Mouse (Mus musculus): ENCODE measurements around the gene Alkbh6.

- TF ChIP-seq CTCF (IDR thresholded peaks at IDR 0.05; ENCODE audit: low read depth, low read length) (no peak), POLR2A (IDR thresholded peaks at IDR 0.05; ENCODE audit: extremely low read depth, insufficient read depth, low read length) (no peak)
Measured at GRCm38 (mm10) chr7:30335688-30336087, 27.2 kb downstream of the Alkbh6 start.
